Mouse (Mus musculus) ES-E14 (cell line): ENCODE results near the gene Mapk10.

Source experiments
- MAFK ChIP-seq: IDR thresholded peaks from 2 replicates; pipeline ENCODE4 v1.6.1; 2014; ENCODE audit warnings: mild to moderate bottlenecking, low read depth, low read length, inconsistent platforms; ENCODE audit not compliant: insufficient read depth
- ZC3H11A ChIP-seq: IDR thresholded peaks from 2 replicates; pipeline ENCODE4 v1.6.1; 2012; ENCODE audit warnings: low read depth, mild to moderate bottlenecking, inconsistent platforms, low read length, borderline replicate concordance

- TF ChIP-seq MAFK = no peak
- no peak for TF ChIP-seq ZC3H11A
These were observed 236.7 kb downstream of the Mapk10 start for GRCm38 (mm10) chr5:102974400-102974799.
